Mouse (Mus musculus): Measurements from ENCODE around the gene Rasgrf2.

Gene Rasgrf2

DNA sequence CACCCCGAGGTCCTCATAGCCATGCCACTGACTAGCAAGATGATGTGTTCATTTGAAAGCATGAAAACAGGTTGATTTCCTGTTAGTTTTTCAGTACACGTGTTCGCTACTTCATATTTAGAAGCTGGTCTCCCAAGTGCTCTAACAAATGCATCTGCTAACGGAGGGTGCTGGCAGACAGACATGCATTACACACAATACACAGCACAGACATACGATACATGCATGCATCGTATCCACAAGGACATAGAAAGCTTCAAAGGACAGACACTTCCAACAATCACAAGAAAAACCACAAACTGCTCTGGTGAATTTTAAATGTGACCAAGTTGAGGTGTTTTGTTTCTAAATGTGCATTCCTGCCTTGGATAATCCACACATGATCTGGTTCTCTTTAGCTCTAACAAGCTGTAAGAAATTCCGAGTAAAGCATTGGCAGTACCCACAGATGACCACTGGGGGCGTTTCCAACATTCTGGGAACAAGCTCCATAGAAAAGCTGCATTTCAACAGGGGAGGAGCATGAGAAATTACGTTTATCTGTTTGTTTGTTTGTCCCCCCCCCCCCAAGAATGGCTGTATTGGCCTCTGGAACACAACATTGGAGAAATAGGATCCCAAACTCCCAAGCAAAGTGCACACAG lies 249.5 kb downstream of the Rasgrf2 start:
- no peak for DNase-seq (ENCODE audit: low spot score)

- no peak for DNase-seq (ENCODE audit: low spot score)
These were observed 251.2 kb downstream of the Rasgrf2 start for GRCm38 (mm10) chr13:91880256-91880655.

DNA sequence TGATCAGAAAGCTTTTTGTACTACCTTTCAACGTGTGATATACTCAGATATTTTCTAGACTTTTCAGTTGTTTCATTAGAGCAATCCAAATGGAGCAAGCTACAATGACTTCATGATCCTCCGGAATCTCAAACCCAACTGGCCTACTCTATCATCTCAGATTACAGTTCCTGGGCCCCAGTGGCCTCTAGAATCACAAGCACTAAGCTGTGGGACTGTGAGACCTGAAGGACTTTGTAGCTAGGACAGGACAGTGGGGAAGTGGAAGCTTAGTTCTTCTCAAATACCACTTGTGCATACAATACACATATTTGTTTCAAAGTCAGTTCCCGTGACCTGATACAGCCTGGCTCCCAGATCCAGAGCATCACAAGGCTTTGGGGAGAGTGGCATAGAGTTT lies 253.5 kb downstream of the Rasgrf2 start:
- DNase-seq (ENCODE audit: low spot score): no peak

- no peak for DNase-seq (ENCODE audit: low spot score)
These were observed 254.1 kb downstream of the Rasgrf2 start for GRCm38 (mm10) chr13:91877350-91877749.

GRCm38 (mm10) chr13:91876741-91877349 lies 254.6 kb downstream of the Rasgrf2 start, which contains the start of gene Ckmt2:
Gene Ckmt2 (minus strand): TSS chr13:91876885.
- DNase-seq (ENCODE audit: low spot score): peak; percentile 79

DNA sequence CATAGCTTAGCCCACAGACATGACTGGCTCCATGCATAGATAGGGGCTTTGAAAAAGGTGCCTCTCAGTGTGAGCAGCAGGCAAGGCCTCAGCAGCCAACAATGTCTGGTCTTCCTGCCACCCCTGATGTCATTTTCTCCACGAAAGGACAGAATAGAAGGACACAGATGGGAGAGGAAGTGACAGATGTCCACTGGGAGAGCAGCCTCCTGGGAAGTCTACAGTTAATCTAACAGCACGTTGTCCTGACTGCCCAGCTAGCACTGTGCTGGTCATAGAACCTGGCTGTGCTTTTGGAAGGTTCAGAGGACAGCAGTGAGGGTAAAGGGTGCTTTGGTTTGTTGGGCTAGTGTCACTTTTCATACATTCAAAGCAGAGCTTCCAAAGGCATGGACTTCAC lies 255.9 kb downstream of the Rasgrf2 start:
- no peak for DNase-seq (ENCODE audit: low spot score)

DNA sequence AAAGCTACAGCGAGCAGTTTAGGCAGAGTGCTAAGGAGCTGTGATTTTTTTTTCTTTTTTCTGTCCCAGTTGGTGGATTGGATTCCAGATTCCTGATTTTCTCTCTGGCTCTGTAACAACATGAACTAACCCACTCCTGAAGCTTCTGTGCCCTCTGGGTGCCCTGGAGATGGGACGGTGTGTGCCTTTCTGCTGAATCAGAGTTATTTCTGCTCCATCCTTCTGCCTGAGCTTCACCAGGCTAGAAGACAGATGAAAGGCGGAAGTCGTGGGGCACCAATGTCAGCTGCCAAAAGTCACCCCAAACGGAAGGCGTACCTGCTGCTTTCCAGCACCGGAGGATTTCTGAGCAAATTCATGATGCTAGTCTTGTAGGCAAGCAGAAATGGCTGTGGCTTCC lies 256.9 kb downstream of the Rasgrf2 start:
- no peak for DNase-seq (ENCODE audit: low spot score)

DNA sequence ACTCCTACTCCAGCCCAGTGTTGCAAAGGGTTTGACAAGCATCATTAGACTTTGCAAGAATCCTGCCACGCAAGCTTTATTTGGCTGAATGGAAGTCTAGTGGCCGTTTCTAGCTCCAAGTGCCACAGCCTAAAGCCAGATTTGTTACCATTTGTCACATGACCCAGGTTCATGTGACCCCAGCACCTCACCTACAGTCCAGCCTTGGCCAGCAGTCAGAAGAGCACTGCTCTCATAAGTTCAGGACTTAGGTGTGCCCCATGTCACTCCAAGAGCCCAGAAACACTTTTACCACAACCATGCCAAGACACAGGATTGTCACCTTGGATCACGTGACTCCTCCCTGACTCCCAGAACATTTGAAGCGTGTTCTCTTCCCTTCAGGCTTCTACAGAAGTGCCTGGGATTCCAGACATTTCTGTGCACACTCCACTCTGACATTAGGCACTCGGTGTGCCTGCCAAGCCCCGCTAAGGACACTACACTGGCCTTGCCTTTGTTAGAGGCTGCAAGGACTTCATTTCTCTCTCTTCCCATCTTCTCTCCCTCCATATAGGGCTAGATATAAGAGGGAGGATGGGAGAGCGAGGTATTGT lies 257.6 kb downstream of the Rasgrf2 start:
- no peak for DNase-seq (ENCODE audit: low spot score)

- no peak for DNase-seq (ENCODE audit: low spot score)
These were observed 262.9 kb downstream of the Rasgrf2 start for GRCm38 (mm10) chr13:91868577-91868976.

GRCm38 (mm10) chr13:91858835-91859234 lies 272.6 kb downstream of the Rasgrf2 start:
- no peak for DNase-seq (ENCODE audit: low spot score)

GRCm38 (mm10) chr13:91857427-91857826 lies 274.0 kb downstream of the Rasgrf2 start:
- DNase-seq (ENCODE audit: low spot score): no peak

DNA sequence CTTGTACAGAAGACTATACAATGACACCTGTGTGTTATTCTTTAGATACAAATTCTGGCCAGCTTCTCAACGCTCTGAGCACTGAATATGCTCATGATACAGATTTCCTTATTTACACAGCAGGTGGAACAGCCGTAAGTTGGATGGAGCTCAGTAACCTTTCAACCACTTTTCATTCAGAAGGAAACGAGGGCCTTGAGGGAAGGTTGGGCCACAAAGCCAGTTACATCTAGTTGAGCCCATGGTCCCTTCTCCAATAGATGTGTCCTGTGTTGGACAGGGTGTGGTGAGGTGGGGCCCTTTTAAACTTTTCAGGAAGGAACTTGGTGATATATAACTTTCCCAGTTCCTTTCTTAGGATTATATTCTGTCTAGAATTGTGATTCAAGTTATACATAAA lies 277.0 kb downstream of the Rasgrf2 start:
- DNase-seq (ENCODE audit: low spot score): no peak
